Mouse (Mus musculus): ENCODE measurements around the gene Gm20547.
"Not testable (repeated sequence)": the region's sequence is repeated elsewhere in the genome, so short reads cannot be mapped to it uniquely, and the experiment has no call there.

The Gm20547 gene

GRCm38 (mm10) chr17:34881683-34882310 lies at the start of gene Gm20547:
TSS of gene Gm20547 (minus strand) at chr17:34882042.
- DNase-seq (ENCODE audit: low spot score), result no peak

GRCm38 (mm10) chr17:34931061-34931734 lies 49.4 kb upstream of the Gm20547 start, which contains the start of gene Neu1:
TSS of gene Neu1 (plus strand) at chr17:34931253.
- DNase-seq (ENCODE audit: low spot score), result peak; percentile 95

GRCm38 (mm10) chr17:34928841-34929240 lies 47.0 kb upstream of the Gm20547 start:
- no peak for DNase-seq (ENCODE audit: low spot score)

- DNase-seq (ENCODE audit: low spot score), result no peak
Observed at GRCm38 (mm10) chr17:34927306-34928019, 45.6 kb upstream of the Gm20547 start.

GRCm38 (mm10) chr17:34924258-34924657 lies 42.4 kb upstream of the Gm20547 start:
- no peak for DNase-seq (ENCODE audit: low spot score)

GRCm38 (mm10) chr17:34922939-34923338 lies 41.1 kb upstream of the Gm20547 start:
- no peak for DNase-seq (ENCODE audit: low spot score)

GRCm38 (mm10) chr17:34917188-34917587 lies 35.3 kb upstream of the Gm20547 start:
- DNase-seq (ENCODE audit: low spot score), result no peak

GRCm38 (mm10) chr17:34916316-34916715 lies 34.5 kb upstream of the Gm20547 start:
- no peak for DNase-seq (ENCODE audit: low spot score)

GRCm38 (mm10) chr17:34915410-34915831 lies 33.6 kb upstream of the Gm20547 start:
- DNase-seq (ENCODE audit: low spot score), result no peak

GRCm38 (mm10) chr17:34913930-34914665 lies 32.3 kb upstream of the Gm20547 start, which contains the start of gene Slc44a4:
TSS of gene Slc44a4 (plus strand) at chr17:34914466.
- DNase-seq (ENCODE audit: low spot score), result no peak

- peak; percentile 87 for DNase-seq (ENCODE audit: low spot score)
Observed at GRCm38 (mm10) chr17:34911945-34912351, 30.1 kb upstream of the Gm20547 start.

GRCm38 (mm10) chr17:34910982-34911381 lies 29.1 kb upstream of the Gm20547 start:
- DNase-seq (ENCODE audit: low spot score), result no peak

- DNase-seq (ENCODE audit: low spot score), result no peak
Observed at GRCm38 (mm10) chr17:34902895-34903294, 21.1 kb upstream of the Gm20547 start.

- DNase-seq (ENCODE audit: low spot score), result not testable (repeated sequence)
Observed at GRCm38 (mm10) chr17:34901948-34902347, 20.1 kb upstream of the Gm20547 start.

GRCm38 (mm10) chr17:34900826-34901225 lies 19.0 kb upstream of the Gm20547 start:
- DNase-seq (ENCODE audit: low spot score), result not testable (repeated sequence)

- no peak for DNase-seq (ENCODE audit: low spot score)
Observed at GRCm38 (mm10) chr17:34899890-34900243, 18.0 kb upstream of the Gm20547 start.

- DNase-seq (ENCODE audit: low spot score), result peak; percentile 48
Observed at GRCm38 (mm10) chr17:34899053-34899889, 17.4 kb upstream of the Gm20547 start.

- DNase-seq (ENCODE audit: low spot score), result no peak
Observed at GRCm38 (mm10) chr17:34898706-34899052, 16.8 kb upstream of the Gm20547 start.

- peak; percentile 76 for DNase-seq (ENCODE audit: low spot score)
Observed at GRCm38 (mm10) chr17:34898160-34898586, 16.3 kb upstream of the Gm20547 start, which contains the start of the genes C2 and Ehmt2. TSS of gene C2 (minus strand) at chr17:34898265. TSS of gene Ehmt2 (plus strand) at chr17:34898469.

GRCm38 (mm10) chr17:34897373-34898159 lies 15.7 kb upstream of the Gm20547 start:
- DNase-seq (ENCODE audit: low spot score), result no peak
